Mouse (Mus musculus) forebrain, embryonic 10.5 days (tissue): ENCODE measurements around the gene Clmp. TPM values are rescaled to one million over a fixed set of nuclear protein-coding genes. Genes with fewer than 3 reads are reported as not detected.
"Not testable (repeated sequence)": the region's sequence is repeated elsewhere in the genome, so short reads cannot be mapped to it uniquely, and the experiment has no call there.

Source experiments
- DNase-seq: peaks from one replicate; pipeline ENCODE4 v3.0.0-alpha.2; 2017; ENCODE audit warnings: low spot score; ENCODE audit errors: extremely low spot score
- H3K27ac ChIP-seq: fragments of 300-500 bp; sonication (generic); 2 replicates; pipeline ENCODE4 v1.5.1; 2016; ENCODE audit warnings: mild to moderate bottlenecking
- H3K27me3 ChIP-seq: fragments of 300-500 bp; sonication (generic); 2 replicates; pipeline ENCODE4 v1.6.1; 2016; ENCODE audit warnings: mild to moderate bottlenecking; ENCODE audit not compliant: poor library complexity, severe bottlenecking
- H3K36me3 ChIP-seq: fragments of 300-500 bp; sonication (generic); replicated peaks from 2 replicates; pipeline ENCODE4 v1.6.1; 2016; ENCODE audit warnings: mild to moderate bottlenecking, moderate library complexity
- H3K4me1 ChIP-seq: fragments of 300-500 bp; sonication (generic); 2 replicates; pipeline ENCODE4 v1.6.1; 2016
- H3K4me3 ChIP-seq: fragments of 300-500 bp; sonication (generic); 2 replicates; pipeline ENCODE4 v1.5.1; 2016; ENCODE audit warnings: mild to moderate bottlenecking, moderate library complexity
- H3K9me3 ChIP-seq: fragments of 300-500 bp; sonication (generic); 2 replicates; pipeline ENCODE4 v1.6.1; 2016; ENCODE audit warnings: mild to moderate bottlenecking, moderate library complexity
- WGBS: fragments of 180-500 bp; shearing (Covaris S2); methylation state at CpG from one replicate; pipeline ENCODE4 v1.1.7; 2016; 5-methylcytosine and 5-hydroxymethylcytosine counted together
- polyA plus RNA-seq: library from polyadenylated mRNA; unstranded; fragments of >200 nt; fragmentation: Nextera tagmentation; extraction: Ambion mirVana; gene quantifications from 2 replicates; pipeline ENCODE4 v1.2.1, GENCODE M21; 2016

The Clmp gene
- polyA plus RNA-seq, 1 experiment from 2014 or later, result 15.4 TPM

- not testable (repeated sequence) for DNase-seq, H3K27ac ChIP-seq, H3K27me3 ChIP-seq, H3K9me3 ChIP-seq
- H3K36me3 ChIP-seq, result peaks cover 60% of the 10 kb centered on the region
- H3K4me1 ChIP-seq, result peaks cover 62% of the 10 kb centered on the region
- 11% methylated on average over 8 of the region's 8 CpGs for WGBS
- peak overlapping the region; percentile 99 for H3K4me3 ChIP-seq
Measured at GRCm38 (mm10) chr9:40802533-40802875, 116.7 kb downstream of the Clmp start.

- Histone ChIP-seq H3K4me3 (peak overlapping the region; percentile 33; the same call in 1 of the 2 replicates), H3K4me1 (peaks cover 66% of the 10 kb centered on the region), H3K36me3 (peaks cover 62% of the 10 kb centered on the region)
- 72% methylated on average over 3 of the region's 3 CpGs for WGBS
- not testable (repeated sequence) for H3K27me3 ChIP-seq, DNase-seq, H3K9me3 ChIP-seq, H3K27ac ChIP-seq
Measured at GRCm38 (mm10) chr9:40804576-40804975, 118.8 kb downstream of the Clmp start.

- no peak overlapping the region for H3K27ac ChIP-seq
- peak overlapping the region; percentile 20 for H3K4me3 ChIP-seq
- H3K9me3 ChIP-seq, result no peaks in the 10 kb centered on the region
- peaks cover 59% of the 10 kb centered on the region for H3K4me1 ChIP-seq
- H3K27me3 ChIP-seq, result no peaks in the 10 kb centered on the region
- peaks cover 62% of the 10 kb centered on the region for H3K36me3 ChIP-seq
- peak; percentile 63 for DNase-seq
- 22% methylated on average over 2 of the region's 2 CpGs for WGBS
Measured at GRCm38 (mm10) chr9:40805263-40805662, 119.5 kb downstream of the Clmp start.

- Histone ChIP-seq H3K4me1 (peaks cover 59% of the 10 kb centered on the region), H3K9me3 (no peaks in the 10 kb centered on the region), H3K27ac (peak overlapping the region; percentile 40; the same call in 1 of the 2 replicates), H3K4me3 (0 out of 2 replicates have a peak overlapping the region, but pooled peaks have one; percentile 2), H3K36me3 (peaks cover 57% of the 10 kb centered on the region), H3K27me3 (no peaks in the 10 kb centered on the region)
- 30% methylated on average over 5 of the region's 5 CpGs for WGBS
- DNase-seq, result no peak
Measured at GRCm38 (mm10) chr9:40806440-40807288, 120.9 kb downstream of the Clmp start.

GRCm38 (mm10) chr9:40807289-40807920 is 121.6 kb downstream of the Clmp start:
- peaks cover 59% of the 10 kb centered on the region for H3K4me1 ChIP-seq
- DNase-seq, result no peak
- H3K36me3 ChIP-seq, result peaks cover 50% of the 10 kb centered on the region
- no peaks in the 10 kb centered on the region for H3K9me3 ChIP-seq
- 35% methylated on average over 11 of the region's 11 CpGs for WGBS
- no peaks in the 10 kb centered on the region for H3K27me3 ChIP-seq
- H3K27ac ChIP-seq, result no peak overlapping the region; the same call in 1 of the 2 replicates
- no peak overlapping the region for H3K4me3 ChIP-seq

- Histone ChIP-seq H3K36me3 (peaks cover 46% of the 10 kb centered on the region), H3K4me3 (no peak overlapping the region; the same call in 1 of the 2 replicates), H3K4me1 (peaks cover 59% of the 10 kb centered on the region), H3K27ac (peak overlapping the region; percentile 36; the same call in 1 of the 2 replicates), H3K9me3 (no peaks in the 10 kb centered on the region), H3K27me3 (no peaks in the 10 kb centered on the region)
- 29% methylated on average over 16 of the region's 16 CpGs for WGBS
- DNase-seq, result no peak
Measured at GRCm38 (mm10) chr9:40808061-40808906, 122.5 kb downstream of the Clmp start.

GRCm38 (mm10) chr9:40808907-40809280 is 123.1 kb downstream of the Clmp start:
- Histone ChIP-seq H3K27ac (0 out of 2 replicates have a peak overlapping the region, but pooled peaks have one; percentile 15), H3K9me3 (no peaks in the 10 kb centered on the region), H3K27me3 (no peaks in the 10 kb centered on the region), H3K36me3 (peaks cover 40% of the 10 kb centered on the region), H3K4me1 (peaks cover 53% of the 10 kb centered on the region), H3K4me3 (no peak overlapping the region; the same call in 1 of the 2 replicates)
- 51% methylated on average over 8 of the region's 8 CpGs for WGBS
- no peak for DNase-seq

GRCm38 (mm10) chr9:40811860-40812259 is 126.1 kb downstream of the Clmp start:
- H3K27me3 ChIP-seq, result no peaks in the 10 kb centered on the region
- WGBS, result 52% methylated on average over 2 of the region's 2 CpGs
- no peak overlapping the region for H3K4me3 ChIP-seq
- H3K9me3 ChIP-seq, result no peaks in the 10 kb centered on the region
- H3K36me3 ChIP-seq, result peaks cover 11% of the 10 kb centered on the region
- no peak overlapping the region for H3K27ac ChIP-seq
- DNase-seq, result no peak
- H3K4me1 ChIP-seq, result peaks cover 27% of the 10 kb centered on the region

GRCm38 (mm10) chr9:40814060-40814459 is 128.3 kb downstream of the Clmp start:
- H3K9me3 ChIP-seq, result no peaks in the 10 kb centered on the region
- 91% methylated on average over 7 of the region's 7 CpGs for WGBS
- DNase-seq, result no peak
- no peaks in the 10 kb centered on the region for H3K27me3 ChIP-seq
- peaks cover 5% of the 10 kb centered on the region for H3K4me1 ChIP-seq
- H3K36me3 ChIP-seq, result 0 out of 2 replicates have a peak, but pooled peaks cover 2% of the 10 kb centered on the region
- H3K4me3 ChIP-seq, result no peak overlapping the region
- no peak overlapping the region for H3K27ac ChIP-seq

- Histone ChIP-seq H3K27ac (no peak overlapping the region), H3K4me3 (no peak overlapping the region), H3K9me3 (no peaks in the 10 kb centered on the region), H3K36me3 (0 out of 2 replicates have a peak, but pooled peaks cover 2% of the 10 kb centered on the region), H3K27me3 (peaks cover 6% of the 10 kb centered on the region; the same call in 1 of the 2 replicates), H3K4me1 (peaks cover 11% of the 10 kb centered on the region)
- 90% methylated on average over 5 of the region's 5 CpGs for WGBS
- DNase-seq, result no peak
Measured at GRCm38 (mm10) chr9:40817325-40818028, 131.7 kb downstream of the Clmp start.

GRCm38 (mm10) chr9:40825601-40826000 is 139.8 kb downstream of the Clmp start:
- Histone ChIP-seq H3K27me3 (peaks cover 21% of the 10 kb centered on the region), H3K36me3 (no peaks in the 10 kb centered on the region), H3K9me3 (no peaks in the 10 kb centered on the region), H3K27ac (no peak overlapping the region), H3K4me1 (peaks cover 19% of the 10 kb centered on the region), H3K4me3 (no peak overlapping the region)
- no peak for DNase-seq
- 51% methylated on average over 6 of the region's 6 CpGs for WGBS

GRCm38 (mm10) chr9:40827366-40827765 is 141.6 kb downstream of the Clmp start:
- WGBS, result 86% methylated on average over 4 of the region's 4 CpGs
- Histone ChIP-seq H3K36me3 (no peaks in the 10 kb centered on the region), H3K27ac (no peak overlapping the region), H3K9me3 (no peaks in the 10 kb centered on the region), H3K27me3 (peaks cover 21% of the 10 kb centered on the region), H3K4me3 (no peak overlapping the region), H3K4me1 (peaks cover 9% of the 10 kb centered on the region; the same call in 1 of the 2 replicates)
- DNase-seq, result no peak
